Mouse (Mus musculus) left cerebral cortex, postnatal 4 days (tissue): ENCODE results near the gene Fgfr3. TPM values are rescaled to one million over a fixed set of nuclear protein-coding genes. Genes with fewer than 3 reads are reported as not detected.

Source experiments
- DNase-seq: peaks from one replicate; pipeline ENCODE4 v3.0.0-alpha.2; 2022
- intact Hi-C: fragments of 180-260 bp; cut with DNase I; formaldehyde crosslinking; loops from one replicate; pipeline ENCODE4 v1.15.1; 2025
- total RNA-seq, 2 experiments: library from RNA; stranded (reverse); gene quantifications; 2 replicates each; pipeline ENCODE4 v1.2.3; 2021

The Fgfr3 gene
- total RNA-seq, result 10 to 100 TPM; 59.3 to 59.7 TPM

- intact Hi-C loops, result no loop called here
These were observed at the start of gene Fgfr3 for GRCm38 (mm10) chr5:33721541-33722265. Fgfr3 (plus strand) TSS chr5:33721674.

GRCm38 (mm10) chr5:33674439-33674838 lies 47.0 kb upstream of the Fgfr3 start:
- intact Hi-C loops, result no loop called here

More at GRCm38 (mm10) chr5:33721541-33722265, at the start of gene Fgfr3:
- peak; percentile 47 for DNase-seq

GRCm38 (mm10) chr5:33675964-33676363 lies 45.5 kb upstream of the Fgfr3 start:
- DNase-seq, result peak; percentile 76
- intact Hi-C loops, result no loop called here

More at GRCm38 (mm10) chr5:33674439-33674838, 47.0 kb upstream of the Fgfr3 start:
- peak; percentile 74 for DNase-seq

GRCm38 (mm10) chr5:33678244-33678643 lies 43.2 kb upstream of the Fgfr3 start:
- intact Hi-C loops, result no loop called here
- DNase-seq, result no peak

- intact Hi-C loops, result no loop called here
- DNase-seq, result no peak
These were observed 40.4 kb upstream of the Fgfr3 start for GRCm38 (mm10) chr5:33681044-33681443.

- intact Hi-C loops, result no loop called here
- DNase-seq, result no peak
These were observed 39.7 kb upstream of the Fgfr3 start for GRCm38 (mm10) chr5:33681611-33682388.

- intact Hi-C loops, result no loop called here
- DNase-seq, result no peak
These were observed 38.5 kb upstream of the Fgfr3 start for GRCm38 (mm10) chr5:33682963-33683362.

- intact Hi-C loops, result no loop called here
- peak; percentile 60 for DNase-seq
These were observed 37.4 kb upstream of the Fgfr3 start for GRCm38 (mm10) chr5:33683897-33684652.

DNA sequence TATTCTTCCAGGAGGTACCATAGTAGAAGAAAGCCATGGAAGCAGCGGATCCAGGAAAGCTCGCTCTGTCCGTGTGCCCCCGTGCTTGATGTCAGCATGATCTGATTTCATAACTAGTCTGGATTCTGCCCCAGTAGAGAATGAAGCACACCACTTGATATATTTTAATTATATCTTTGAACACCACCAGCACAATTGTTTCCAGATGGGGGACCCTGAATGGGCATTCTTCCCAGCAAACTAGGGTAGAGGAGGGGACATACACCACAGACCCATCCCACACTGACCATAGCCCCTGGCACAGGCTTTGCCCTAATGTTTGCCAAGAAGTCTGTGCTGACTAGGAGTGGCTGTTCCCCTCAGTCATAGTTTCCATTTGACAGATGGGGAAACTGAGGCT lies 36.5 kb upstream of the Fgfr3 start:
- intact Hi-C loops, result loop anchor here (5.0 kb wide), 1 partner anchor 42 kb away; no protein-coding TSS in a partner anchor
- DNase-seq, result no peak

DNA sequence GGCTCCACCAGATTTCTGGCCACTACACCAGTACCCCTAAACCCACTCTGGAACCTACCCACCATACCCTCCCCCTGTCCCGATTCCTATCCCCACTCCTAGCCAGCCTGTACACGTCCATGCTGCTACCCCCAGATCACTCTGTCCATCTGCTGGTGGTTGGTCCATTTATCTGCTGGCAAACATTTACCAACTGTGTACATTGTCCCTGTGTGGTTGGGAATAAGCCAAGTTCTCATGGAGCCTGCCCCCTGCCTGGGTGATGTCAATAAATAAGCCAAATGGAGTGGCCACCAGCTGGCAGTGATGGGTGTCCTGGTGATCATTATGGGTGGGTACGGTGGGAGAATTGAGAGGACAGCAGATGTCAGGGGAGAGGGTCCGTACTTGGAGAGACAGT lies 34.3 kb upstream of the Fgfr3 start:
- intact Hi-C loops, result loop anchor here (5.0 kb wide), 1 partner anchor 40 kb away; no protein-coding TSS in a partner anchor
- no peak for DNase-seq

- intact Hi-C loops, result loop anchor here (5.0 kb wide), 1 partner anchor 39 kb away; no protein-coding TSS in a partner anchor
- no peak for DNase-seq
These were observed 32.9 kb upstream of the Fgfr3 start for GRCm38 (mm10) chr5:33688278-33689220.

DNA sequence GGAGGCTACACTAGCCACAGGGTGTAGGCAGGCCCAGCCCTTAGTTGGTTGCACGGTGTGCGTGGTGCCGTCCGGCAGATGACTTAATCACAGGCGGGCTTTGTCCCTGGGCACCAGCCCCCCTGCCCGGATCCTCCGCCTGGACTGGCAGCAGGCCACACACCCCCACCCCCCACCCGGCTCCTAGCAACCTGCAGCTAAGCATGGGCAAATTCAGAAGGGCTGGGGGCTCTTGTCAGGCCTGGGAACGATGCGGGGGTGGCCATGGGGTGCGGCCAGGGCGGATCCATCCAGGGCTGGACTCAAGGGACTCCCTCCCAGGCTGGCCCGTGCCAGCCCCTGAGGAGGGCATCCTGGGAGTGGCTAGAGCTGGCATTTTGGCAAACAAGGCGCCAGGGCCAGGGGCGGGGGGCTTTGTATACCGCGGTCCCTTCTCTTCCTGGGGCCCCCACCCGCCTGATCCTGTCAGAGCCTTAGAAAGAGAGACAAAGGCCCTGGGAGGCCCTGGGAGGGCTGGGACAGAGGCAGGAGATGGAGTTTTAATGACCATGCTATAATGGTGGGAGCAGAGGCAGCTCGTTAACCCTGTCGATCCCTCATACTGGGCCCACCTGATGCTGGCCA lies 32.1 kb upstream of the Fgfr3 start:
- intact Hi-C loops, result loop anchor here (5.0 kb wide), 1 partner anchor 38 kb away; no protein-coding TSS in a partner anchor
- DNase-seq, result peak; percentile 65

DNA sequence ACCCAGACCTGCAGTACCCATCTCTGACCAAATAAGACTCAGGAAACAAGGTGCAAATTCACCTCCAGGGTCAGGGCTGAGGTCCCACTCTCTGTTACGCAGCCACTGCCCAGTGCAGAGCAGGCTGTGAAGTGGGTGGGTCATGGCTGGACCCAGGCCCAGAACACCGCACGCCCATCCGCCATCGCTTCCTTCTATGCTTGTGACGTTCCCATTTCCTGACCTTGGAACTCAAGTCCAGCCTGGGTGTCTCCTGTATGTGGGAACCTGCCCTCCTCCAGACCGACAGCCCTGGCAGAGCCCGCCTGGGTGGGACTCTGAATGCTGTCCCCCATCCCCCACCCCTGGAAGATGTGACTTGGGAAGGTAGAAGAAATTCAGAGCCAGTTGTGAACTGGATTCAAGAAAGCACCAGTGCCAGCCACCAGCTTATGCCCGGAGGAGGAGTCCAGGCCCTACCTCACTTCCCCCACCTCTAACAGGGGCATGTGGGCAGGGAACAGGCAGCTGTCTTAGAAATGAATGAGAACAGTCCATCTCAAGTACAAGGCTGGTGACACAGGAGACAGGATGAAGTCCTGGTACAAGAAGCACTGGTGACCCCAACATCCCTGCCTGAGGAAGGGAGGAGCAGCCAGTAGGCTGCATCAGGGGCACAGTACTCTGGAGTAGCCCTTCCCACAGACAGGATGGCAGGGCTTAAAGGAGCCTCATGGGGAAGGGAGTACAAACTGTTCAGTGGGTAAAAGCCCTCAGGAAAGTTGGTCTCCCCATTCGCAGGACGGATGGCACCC lies 31.4 kb upstream of the Fgfr3 start:
- intact Hi-C loops, result loop anchor here (5.0 kb wide), 1 partner anchor 37 kb away; no protein-coding TSS in a partner anchor
- DNase-seq, result no peak

GRCm38 (mm10) chr5:33692393-33692792 lies 29.1 kb upstream of the Fgfr3 start:
- no peak for DNase-seq
- intact Hi-C loops, result no loop called here

GRCm38 (mm10) chr5:33694461-33694847 lies 27.0 kb upstream of the Fgfr3 start:
- intact Hi-C loops, result no loop called here
- no peak for DNase-seq

DNA sequence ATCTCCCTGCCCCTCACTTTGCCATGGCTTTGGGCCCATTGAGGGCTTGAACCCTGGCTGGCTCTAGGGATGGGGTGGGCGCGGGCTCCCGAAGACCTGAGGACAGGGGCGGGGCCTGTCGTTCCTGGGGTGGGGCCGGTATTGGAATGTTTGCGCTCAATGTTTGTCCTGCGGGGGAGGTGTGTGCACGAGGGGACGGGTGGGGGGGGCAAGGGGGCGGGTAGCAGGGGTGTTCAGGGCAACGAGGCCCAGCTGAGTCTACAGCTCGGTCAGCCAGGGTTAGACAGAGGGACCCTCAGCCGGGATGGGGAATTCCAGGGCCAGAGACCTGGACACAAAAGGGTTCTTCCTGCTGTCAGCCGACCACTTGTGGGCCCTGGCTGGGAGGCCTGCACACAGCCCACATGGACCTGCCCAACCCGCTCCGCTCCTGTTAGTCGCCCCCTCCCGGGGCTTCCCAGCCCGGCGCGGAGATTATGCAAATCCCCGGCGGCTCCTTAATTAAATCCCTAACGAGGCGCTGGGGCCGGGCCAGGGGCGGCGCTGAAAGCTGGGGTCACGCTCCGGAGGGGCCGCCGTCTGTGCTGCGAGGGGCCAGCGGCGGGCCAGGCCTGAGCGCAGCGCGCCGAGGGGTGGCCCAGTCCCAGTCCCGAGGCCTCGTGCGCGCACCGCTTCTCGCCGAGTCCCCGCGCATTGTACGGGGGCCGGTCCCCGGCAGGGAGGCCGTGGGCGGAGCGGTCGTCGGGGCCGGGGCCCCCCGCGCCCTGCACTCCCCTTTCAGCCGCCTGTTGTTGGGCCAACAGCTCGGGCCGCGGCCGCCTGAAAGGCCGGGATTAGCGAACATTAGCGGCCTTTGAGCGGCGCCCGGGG lies 26.4 kb upstream of the Fgfr3 start:
- DNase-seq, result peak; percentile 50
- intact Hi-C loops, result no loop called here

DNA sequence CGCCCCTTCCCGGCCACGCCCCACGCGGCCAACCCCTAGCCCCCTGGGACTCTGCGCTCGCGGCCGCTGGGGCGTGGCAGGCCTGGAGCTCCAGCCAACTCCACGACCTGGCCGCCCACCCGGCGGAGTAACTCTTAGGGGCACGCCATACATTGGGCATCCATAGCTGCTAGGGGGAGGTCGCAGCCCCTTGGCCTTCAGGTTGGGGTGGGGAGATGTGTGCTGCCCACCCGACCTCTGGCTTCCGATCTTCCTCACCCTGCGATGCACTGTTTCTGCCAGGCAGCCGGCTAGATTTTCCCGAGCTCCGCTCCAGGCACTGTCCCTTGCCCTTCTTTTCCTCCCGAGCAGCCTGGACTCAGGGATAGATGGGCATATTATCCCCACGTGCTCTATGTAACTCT lies 25.8 kb upstream of the Fgfr3 start:
- DNase-seq, result no peak
- intact Hi-C loops, result no loop called here

- DNase-seq, result no peak
- intact Hi-C loops, result no loop called here
These were observed 25.0 kb upstream of the Fgfr3 start for GRCm38 (mm10) chr5:33696430-33696829.
